Mouse (Mus musculus): ENCODE data around the gene Nkx1-2. TPM values are rescaled to one million over a fixed set of nuclear protein-coding genes. Genes with fewer than 3 reads are reported as not detected.
A peak's percentile ranks its signal among the peaks of the same experiment; 100 is the strongest.

The Nkx1-2 gene
- total RNA-seq, 2 experiments from 2014 or later = not detected

DNA sequence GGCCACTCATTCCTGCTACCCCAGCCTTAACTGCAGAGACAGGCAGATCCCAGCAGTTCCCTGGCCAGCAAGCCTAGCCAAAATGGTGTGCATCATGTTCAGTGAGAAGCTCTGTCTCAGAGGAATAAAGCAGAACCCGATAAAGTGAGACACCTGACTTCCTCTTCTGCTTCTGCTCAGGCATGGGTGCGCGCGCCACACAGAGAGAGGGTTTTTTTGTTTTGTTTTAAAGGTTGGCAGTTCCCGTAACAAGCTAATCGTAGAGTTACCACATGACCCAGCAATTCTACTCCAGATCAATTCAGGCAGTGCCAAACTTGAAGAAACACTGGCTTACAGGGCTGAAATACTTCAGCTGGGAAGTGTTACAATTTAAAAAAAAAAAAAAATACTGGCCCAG lies 30.6 kb downstream of the Nkx1-2 start:
- DNase-seq (ENCODE audit: low spot score) = no peak

DNA sequence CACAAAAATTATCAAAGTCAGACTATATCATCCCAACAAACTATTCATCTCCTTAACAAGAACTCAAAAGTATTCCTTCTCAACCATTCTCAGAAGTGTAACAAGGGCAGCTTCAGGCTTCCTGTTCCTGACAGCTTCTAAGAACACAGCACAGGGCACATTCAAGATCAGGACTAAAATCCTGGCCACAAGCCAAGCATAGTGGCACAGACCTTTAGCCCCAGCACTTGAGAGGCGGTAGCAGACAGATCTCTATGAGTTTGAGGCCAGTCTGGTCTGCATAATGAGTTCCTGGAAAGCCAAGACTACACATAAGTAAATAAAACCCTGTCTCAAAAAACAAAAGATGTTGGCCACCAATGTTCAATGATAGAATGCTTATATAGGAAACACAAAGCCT lies 33.6 kb downstream of the Nkx1-2 start:
- no peak for DNase-seq (ENCODE audit: low spot score)

DNA sequence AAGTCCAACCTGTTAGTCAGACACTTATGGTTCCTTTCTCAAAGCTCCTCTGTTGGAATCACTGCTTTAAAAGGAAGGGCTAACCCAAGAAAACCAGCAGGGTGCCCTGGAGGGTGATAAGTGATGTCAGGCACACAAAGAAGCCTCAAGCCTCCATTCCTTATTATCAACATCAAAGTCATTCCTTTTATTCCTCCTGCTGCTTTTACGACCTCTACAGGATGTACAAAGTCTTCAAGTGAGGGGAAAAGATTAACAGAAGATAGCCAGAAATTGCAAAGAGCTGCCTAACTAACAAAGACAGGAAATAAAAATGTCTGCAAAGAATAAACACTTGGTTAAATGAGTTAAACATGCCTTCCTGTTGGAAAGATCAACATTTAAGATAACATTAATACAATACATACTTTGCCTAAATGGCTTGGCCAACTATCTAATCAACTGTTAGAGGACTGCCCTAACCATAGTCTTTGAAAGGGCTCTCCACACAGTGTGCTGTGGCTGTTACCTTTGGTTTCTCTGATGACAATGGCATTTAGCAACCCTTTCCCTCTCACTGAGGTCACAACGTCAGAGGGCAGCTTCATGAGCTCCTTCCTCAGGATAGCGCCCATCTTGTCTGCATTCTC lies 40.2 kb downstream of the Nkx1-2 start:
- DNase-seq (ENCODE audit: low spot score) = no peak

DNA sequence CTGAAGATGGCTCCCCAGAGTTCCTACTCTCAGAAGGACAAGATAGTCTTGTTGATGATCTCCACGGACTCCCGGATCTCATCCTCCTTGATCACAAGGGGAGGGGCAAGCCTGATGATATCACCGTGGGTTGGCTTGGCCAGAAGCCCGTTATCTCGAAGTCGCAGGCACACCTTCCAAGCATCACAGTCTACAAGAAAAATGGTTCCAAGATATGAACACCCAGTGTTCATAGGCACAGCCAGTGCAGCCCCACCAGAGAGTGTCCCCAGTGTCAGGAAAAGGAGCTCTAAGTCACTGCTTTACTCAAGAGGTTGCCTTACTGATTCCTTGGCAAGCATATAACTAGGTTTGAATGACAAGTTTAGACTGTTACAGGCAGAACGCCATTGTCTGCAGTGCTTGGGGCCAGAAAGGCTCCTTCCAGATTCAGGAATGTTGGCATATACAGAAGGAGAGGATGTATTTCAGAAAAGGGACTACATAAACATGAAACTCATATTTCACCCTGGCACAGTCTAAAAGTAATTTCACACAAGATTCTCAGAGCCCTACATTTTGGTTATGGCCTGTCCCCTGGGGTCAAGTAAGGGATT lies 41.2 kb downstream of the Nkx1-2 start:
- peak; percentile 73 for DNase-seq (ENCODE audit: low spot score)

DNA sequence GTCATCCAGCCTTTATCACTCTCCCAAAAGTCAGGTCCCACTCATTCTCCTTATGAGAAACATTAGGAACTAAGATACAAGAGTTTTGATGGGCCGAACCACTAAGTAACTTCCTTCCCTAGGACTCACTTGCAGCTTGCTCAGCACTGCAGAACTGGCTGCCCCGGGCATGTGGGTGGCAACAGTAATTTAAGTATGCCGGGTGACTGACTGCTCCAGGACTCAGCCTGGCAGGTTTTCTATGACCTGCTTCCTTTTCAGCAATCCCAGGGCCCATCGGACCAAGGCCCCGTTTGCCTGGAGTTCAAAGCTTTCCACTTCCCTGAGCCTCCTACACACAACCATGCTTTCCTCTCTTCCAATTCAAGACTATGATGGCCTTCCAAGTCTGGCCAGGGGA lies 42.9 kb downstream of the Nkx1-2 start:
- DNase-seq (ENCODE audit: low spot score) = peak; percentile 51

DNA sequence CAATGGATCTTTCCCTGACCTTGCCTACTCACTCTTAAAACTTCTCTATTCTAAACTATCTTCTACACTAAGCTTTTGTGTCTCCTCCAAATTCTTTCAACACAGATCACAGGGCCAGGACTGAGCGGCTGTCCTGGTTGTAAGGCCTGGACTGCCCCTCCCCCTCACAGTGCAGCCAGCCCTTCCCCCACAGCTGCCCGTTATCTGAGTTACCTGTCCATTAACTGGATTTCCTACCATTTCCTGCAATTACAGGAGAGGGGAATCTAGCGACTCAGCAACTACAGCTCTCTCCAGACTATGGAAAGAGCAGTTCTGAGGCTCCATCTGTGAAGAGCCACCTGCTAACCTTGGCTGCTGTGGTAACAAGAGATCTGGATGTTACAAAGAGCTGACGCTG lies 43.5 kb downstream of the Nkx1-2 start:
- no peak for DNase-seq (ENCODE audit: low spot score)

DNA sequence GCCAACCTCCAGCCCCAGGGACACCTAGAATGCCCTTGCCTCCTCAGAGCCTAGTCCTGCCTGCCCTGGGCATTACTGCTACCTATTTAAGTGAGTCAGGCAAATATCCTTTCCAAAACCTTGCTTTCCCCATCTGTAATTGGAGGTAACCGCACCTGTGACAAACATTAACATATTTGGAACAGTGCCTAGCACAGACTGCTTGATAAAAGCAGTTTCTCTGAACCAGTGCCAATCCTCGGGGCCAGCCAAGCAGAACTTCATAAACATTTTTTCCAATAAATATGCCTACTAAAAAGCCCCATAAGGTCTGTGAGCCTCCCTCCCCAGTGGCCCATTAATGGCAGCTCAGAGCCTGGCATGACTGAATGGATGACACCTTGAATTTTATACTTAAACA lies 45.3 kb downstream of the Nkx1-2 start:
- DNase-seq (ENCODE audit: low spot score) = no peak

DNA sequence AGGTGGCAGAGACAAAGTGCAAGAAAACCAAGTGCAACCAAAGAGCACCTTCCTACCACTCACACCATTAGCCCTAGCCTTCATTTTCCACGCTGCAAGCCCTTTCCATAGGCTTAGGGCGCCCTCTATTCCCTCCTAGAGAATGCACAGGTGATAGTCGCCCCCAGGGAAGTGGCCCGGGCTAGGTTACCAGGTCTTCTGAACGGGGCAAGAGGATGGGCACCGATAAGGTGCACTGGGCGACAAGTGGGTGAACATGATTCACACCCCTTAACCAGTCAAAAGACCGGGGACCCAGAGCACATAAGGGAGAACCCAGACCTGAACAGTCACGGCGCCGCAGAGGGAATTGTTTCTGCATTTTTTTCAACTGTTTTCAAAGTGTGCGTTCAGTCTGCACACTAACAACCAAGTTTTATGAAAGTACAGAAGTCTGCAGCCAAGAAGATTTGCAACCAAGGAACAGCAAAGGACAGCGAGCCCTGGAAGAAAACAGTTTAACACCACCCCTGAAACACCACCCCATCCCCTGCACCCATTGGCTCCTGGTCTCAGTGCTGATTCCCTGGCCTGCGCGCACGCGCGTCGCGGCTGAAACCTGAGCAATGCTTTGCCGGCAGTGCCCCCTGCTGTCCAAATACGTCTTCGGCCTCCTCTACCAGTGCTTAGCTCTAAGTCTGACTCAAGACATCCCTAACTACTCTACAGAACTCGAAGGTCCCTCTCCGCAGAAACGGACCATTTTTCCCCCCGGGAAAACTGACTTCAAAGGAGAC lies 47.9 kb downstream of the Nkx1-2 start:
- peak; percentile 97 for DNase-seq (ENCODE audit: low spot score)

DNA sequence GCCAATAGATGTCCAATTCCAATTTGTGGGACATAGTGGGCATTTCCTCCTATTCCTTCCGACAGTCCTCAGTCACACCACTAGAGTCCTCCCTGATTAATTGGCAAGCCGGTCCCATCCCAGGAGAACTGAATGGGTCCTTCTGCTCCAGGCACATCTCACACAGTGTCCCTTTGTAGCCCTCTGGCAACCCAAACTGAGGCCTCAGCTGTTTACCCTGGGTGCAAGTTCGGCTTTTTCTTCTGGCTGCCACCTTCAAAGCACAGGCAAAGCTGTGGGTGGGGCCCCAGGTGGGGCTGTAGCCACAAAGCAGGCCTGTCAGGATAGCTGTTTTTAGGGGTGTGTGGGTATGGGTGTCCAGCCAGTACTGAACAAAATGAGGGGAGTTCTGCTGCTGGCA lies 52.3 kb downstream of the Nkx1-2 start:
- no peak for DNase-seq (ENCODE audit: low spot score)

Other genes with a start within 250 kb of the Nkx1-2 start
- 100 to 1,000 TPM; 150 to 177 TPM for gene Oat, start 23.2 kb downstream of the Nkx1-2 start, total RNA-seq (2021)
- 10 to 100 TPM; 11.6 to 17.7 TPM for gene Lhpp, start 11.0 kb upstream of the Nkx1-2 start, total RNA-seq (2021)
- 10 to 100 TPM; 25.7 to 30.2 TPM for gene Fam53b, start 214.2 kb upstream of the Nkx1-2 start, total RNA-seq (2021)